9 mouse cellular contexts compared by ENCODE assay signal in genomic region chr1:183055608-183056288, GRCm38 (mm10).
DNase-seq lines count a peak whose midpoint lies in the region; ATAC-seq and TF ChIP-seq lines count a peak whose summit lies in the region.
"Had no signal": no experiment of that assay in that cellular context is flagged by ENCODE, and none has a peak within 500 bp of the region (broad histone marks: within the 10 kb centered on the region; RNA-seq: fewer than 3 reads in every experiment).

No protein-coding gene starts in this region.

- WGBS in stomach, embryonic 15.5 days = 47% methylated on average over 2 of the region's 2 CpGs
- WGBS in stomach, postnatal 0 days = 59% methylated on average over 2 of the region's 2 CpGs
- 28% methylated on average over 2 of the region's 2 CpGs for WGBS in kidney, embryonic 14.5 days

- DNase-seq in stomach, postnatal 0 days (ENCODE audit: low spot score) = no peak
- DNase-seq in heart, adult 8-10 months (ENCODE audit: low spot score) = peak; percentile 87
- no peak for DNase-seq in right cerebral cortex, postnatal 10 days (ENCODE audit: low spot score in 2 of 2)
- DNase-seq in natural killer cell, adult 2 months (ENCODE audit: low spot score in 2 of 2) = no peak
- DNase-seq in cerebellum, adult 11-12 months = no peak

- no peaks in the 10 kb centered on the region for H3K9me3 ChIP-seq in stomach, embryonic 15.5 days
- H3K9me3 ChIP-seq in stomach, postnatal 0 days (ENCODE audit: control insufficient read depth, low read length) = peaks cover 4% of the 10 kb centered on the region; the same call in 1 of the 2 replicates
- no peaks in the 10 kb centered on the region for H3K9me3 ChIP-seq in kidney, embryonic 14.5 days (ENCODE audit: control insufficient read depth, low read length)
- H3K9me3 ChIP-seq: embryonic facial prominence, embryonic 15.5 days; limb, embryonic 12.5 days had no signal

- H3K4me3 ChIP-seq in stomach, embryonic 15.5 days (replicated peaks) = no peak overlapping the region
- no peak overlapping the region for H3K4me3 ChIP-seq in stomach, postnatal 0 days (ENCODE audit: low read depth, low read length)
- H3K4me3 ChIP-seq in kidney, embryonic 14.5 days (ENCODE audit: low read length) = no peak overlapping the region
- H3K4me3 ChIP-seq: embryonic facial prominence, embryonic 15.5 days; limb, embryonic 12.5 days had no signal

- TF ChIP-seq EP300 in stomach, postnatal 0 days (optimal IDR thresholded peaks at IDR 0.05) = no peak

- no peak overlapping the region for H3K27ac ChIP-seq in stomach, embryonic 15.5 days
- no peak overlapping the region for H3K27ac ChIP-seq in stomach, postnatal 0 days (replicated peaks)
- H3K27ac ChIP-seq in kidney, embryonic 14.5 days (ENCODE audit: low read depth, low read length) = peak overlapping the region; percentile 18; the same call in 1 of the 2 replicates
- H3K27ac ChIP-seq: embryonic facial prominence, embryonic 15.5 days; limb, embryonic 12.5 days had no signal

- no peaks in the 10 kb centered on the region for H3K36me3 ChIP-seq in stomach, embryonic 15.5 days
- no peaks in the 10 kb centered on the region for H3K36me3 ChIP-seq in stomach, postnatal 0 days (ENCODE audit: control insufficient read depth, insufficient read depth, low read length)
- no peaks in the 10 kb centered on the region for H3K36me3 ChIP-seq in kidney, embryonic 14.5 days (ENCODE audit: control insufficient read depth, insufficient read depth, low read length)
- H3K36me3 ChIP-seq: embryonic facial prominence, embryonic 15.5 days; limb, embryonic 12.5 days had no signal

- no peak overlapping the region for H3K9ac ChIP-seq in stomach, embryonic 15.5 days
- H3K9ac ChIP-seq in stomach, postnatal 0 days (ENCODE audit: low read length) = no peak overlapping the region
- H3K9ac ChIP-seq in kidney, embryonic 14.5 days (ENCODE audit: low read depth, low read length) = no peak overlapping the region
- H3K9ac ChIP-seq: embryonic facial prominence, embryonic 15.5 days; limb, embryonic 12.5 days had no signal

- ATAC-seq in stomach, embryonic 15.5 days (ENCODE audit: insufficient read depth, low FRiP score, low read depth) = peak; percentile 9; the same call in 1 of the 2 replicates
- ATAC-seq in stomach, postnatal 0 days (ENCODE audit: low FRiP score, low TSS enrichment) = no peak
- ATAC-seq in kidney, embryonic 14.5 days (ENCODE audit: low FRiP score, low TSS enrichment) = peak; percentile 68

- peaks cover 6% of the 10 kb centered on the region; the same call in 1 of the 2 replicates for H3K4me1 ChIP-seq in stomach, embryonic 15.5 days
- H3K4me1 ChIP-seq in stomach, postnatal 0 days (replicated peaks; ENCODE audit: control insufficient read depth, insufficient read depth) = 0 out of 2 replicates have a peak, but pooled peaks cover 3% of the 10 kb centered on the region
- H3K4me1 ChIP-seq in kidney, embryonic 14.5 days (ENCODE audit: control insufficient read depth, insufficient read depth, low read length) = peaks cover 28% of the 10 kb centered on the region

- TF ChIP-seq CTCF in stomach, postnatal 0 days (IDR thresholded peaks at IDR 0.05; ENCODE audit: low read depth) = no peak

- H3K27me3 ChIP-seq in stomach, embryonic 15.5 days (replicated peaks) = no peaks in the 10 kb centered on the region; the same call in 1 of the 2 replicates
- no peaks in the 10 kb centered on the region for H3K27me3 ChIP-seq in stomach, postnatal 0 days (ENCODE audit: control insufficient read depth, insufficient read depth, low read length)
- H3K27me3 ChIP-seq in kidney, embryonic 14.5 days (ENCODE audit: control insufficient read depth, insufficient read depth, low read length) = no peaks in the 10 kb centered on the region
- H3K27me3 ChIP-seq: embryonic facial prominence, embryonic 15.5 days; limb, embryonic 12.5 days had no signal

- no peak overlapping the region for H3K4me2 ChIP-seq in stomach, embryonic 15.5 days
- no peak overlapping the region for H3K4me2 ChIP-seq in stomach, postnatal 0 days (replicated peaks; ENCODE audit: low read depth)
- H3K4me2 ChIP-seq in kidney, embryonic 14.5 days (replicated peaks; ENCODE audit: low read depth, low read length) = no peak overlapping the region
- H3K4me2 ChIP-seq: embryonic facial prominence, embryonic 15.5 days; limb, embryonic 12.5 days had no signal
